Mouse (Mus musculus) embryo, embryonic 11 days (tissue): ENCODE results near the gene Samd1.
"Not testable (repeated sequence)": the region's sequence is repeated elsewhere in the genome, so short reads cannot be mapped to it uniquely, and the experiment has no call there.

ENCODE experiments used
- DNase-seq: peaks from one replicate; pipeline ENCODE4 v3.0.0-alpha.2; 2015

Gene Samd1

GRCm38 (mm10) chr8:83989243-83989642 lies 8.2 kb upstream of the Samd1 start:
- DNase-seq = no peak

DNA sequence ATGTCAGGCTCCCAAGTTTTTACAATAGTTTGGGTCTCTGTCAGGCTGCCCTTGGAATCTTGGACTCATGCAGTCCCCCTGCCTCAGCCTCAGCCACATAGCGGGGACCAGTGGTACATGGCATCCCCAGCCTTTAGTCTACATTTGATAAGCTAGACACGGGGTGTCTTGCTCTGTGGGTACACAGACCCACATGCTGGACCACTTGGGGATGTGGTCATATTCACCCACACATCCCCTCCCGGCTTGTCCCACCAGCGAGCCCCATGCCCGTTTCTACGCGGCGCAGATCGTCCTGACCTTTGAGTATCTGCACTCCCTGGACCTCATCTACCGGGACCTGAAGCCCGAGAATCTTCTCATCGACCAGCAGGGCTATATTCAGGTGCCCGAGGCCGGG lies 7.3 kb upstream of the Samd1 start:
- no peak for DNase-seq

GRCm38 (mm10) chr8:83992488-83992887 lies 5.0 kb upstream of the Samd1 start:
- DNase-seq = no peak

- DNase-seq = no peak
Measured at GRCm38 (mm10) chr8:83994030-83994429, 3.4 kb upstream of the Samd1 start.

- no peak for DNase-seq
Measured at GRCm38 (mm10) chr8:83995973-83996372, 1.5 kb upstream of the Samd1 start.

GRCm38 (mm10) chr8:83996567-83997505 lies 636 bp upstream of the Samd1 start:
- peak; percentile 95 for DNase-seq

DNA sequence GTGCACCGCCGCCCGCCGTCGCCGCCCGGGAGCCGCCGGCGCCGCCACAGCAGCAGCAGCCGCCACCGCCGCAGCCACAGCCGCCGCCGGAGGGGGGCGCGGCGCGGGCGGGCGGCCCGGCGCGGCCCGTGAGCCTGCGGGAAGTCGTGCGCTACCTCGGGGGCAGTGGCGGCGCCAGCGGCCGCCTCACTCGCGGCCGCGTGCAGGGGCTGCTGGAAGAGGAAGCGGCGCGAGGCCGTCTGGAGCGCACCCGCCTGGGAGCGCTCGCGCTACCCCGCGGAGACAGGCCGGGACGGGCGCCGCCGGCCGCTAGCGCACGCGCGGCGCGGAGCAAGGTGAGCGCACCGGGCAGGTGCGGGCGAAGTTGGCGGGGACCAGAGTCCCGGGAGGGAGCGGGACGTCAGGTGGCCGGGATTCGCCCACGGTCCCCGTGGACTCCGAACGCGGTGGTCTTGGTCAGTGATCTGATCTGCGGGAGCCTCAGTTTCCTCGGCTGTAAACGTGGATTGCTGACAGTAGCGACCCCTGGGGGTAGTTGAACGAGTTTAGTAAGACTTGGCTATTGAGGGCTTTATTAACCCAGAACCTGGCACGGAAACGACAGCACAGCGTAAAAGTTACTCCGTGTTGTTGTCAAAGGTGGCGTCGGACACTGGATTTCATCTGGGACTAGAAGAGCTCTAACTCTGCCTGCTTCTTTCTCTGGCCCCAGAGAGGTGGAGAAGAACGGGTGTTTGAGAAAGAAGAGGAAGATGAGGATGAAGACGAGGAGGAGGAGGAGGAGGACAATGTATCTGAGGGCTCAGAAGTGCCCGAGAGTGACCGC lies 972 bp downstream of the Samd1 start:
- DNase-seq = peak; percentile 85

- no peak for DNase-seq
Measured at GRCm38 (mm10) chr8:83999057-83999705, 1.7 kb downstream of the Samd1 start.

DNA sequence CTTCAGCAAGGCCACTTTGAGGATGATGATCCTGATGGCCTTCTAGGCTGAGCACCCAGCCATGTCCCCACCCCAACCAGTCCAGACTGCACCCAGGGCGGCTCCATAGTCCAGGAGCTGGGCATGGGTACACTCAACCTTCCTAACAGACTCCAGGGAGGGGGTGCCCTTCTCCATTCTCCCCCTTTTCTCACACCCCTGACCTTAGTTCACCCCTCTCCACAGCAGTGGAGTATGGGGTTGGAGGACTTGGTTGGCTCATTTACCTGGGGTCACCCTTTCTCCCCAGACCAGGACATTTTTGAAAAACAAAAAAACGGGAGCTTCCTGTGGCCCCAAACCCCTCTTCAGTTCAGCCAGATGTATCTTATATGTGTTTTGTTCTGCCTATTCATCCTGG lies 2.4 kb downstream of the Samd1 start:
- no peak for DNase-seq

GRCm38 (mm10) chr8:84001281-84002000 lies 4.0 kb downstream of the Samd1 start, which contains the start of gene 1700067K01Rik:
1700067K01Rik (plus strand) TSS chr8:84001502.
- no peak for DNase-seq

GRCm38 (mm10) chr8:84002957-84003611 lies 5.6 kb downstream of the Samd1 start:
- DNase-seq = no peak

- DNase-seq = no peak
Measured at GRCm38 (mm10) chr8:84003612-84004246, 6.3 kb downstream of the Samd1 start.

DNA sequence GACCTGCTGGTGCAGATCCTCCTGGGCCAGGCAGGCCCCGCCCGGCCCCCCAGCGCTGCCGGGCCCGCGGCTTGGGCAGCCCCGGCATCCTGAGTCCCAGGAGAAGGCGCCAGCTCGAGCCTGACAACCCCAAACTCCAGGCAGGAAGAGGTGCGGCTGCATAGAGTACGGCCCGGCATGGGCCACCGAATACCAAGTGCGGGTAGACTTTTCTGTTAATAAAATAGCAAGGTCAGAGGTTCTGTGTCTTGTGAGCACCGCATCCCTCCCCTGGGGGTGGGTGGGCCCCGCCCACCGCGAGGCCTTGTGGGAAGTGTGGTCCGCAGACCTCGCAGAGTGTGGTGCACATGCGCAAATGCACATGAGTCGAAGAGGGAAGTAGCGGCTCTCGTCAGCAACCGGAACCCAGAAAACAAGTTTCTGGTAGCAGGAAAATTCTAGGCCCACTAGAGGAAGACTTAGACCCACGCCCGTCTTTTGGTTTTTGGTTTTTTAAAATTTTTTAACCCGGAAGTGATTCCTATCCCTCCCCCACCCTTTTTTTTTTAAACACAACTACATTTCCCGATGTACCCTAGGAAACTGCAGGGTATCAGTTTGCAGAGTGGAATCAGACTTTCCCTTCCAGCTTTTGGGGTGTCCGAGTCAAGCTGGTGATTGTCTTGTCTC lies 7.2 kb downstream of the Samd1 start:
- DNase-seq = peak; percentile 97

DNA sequence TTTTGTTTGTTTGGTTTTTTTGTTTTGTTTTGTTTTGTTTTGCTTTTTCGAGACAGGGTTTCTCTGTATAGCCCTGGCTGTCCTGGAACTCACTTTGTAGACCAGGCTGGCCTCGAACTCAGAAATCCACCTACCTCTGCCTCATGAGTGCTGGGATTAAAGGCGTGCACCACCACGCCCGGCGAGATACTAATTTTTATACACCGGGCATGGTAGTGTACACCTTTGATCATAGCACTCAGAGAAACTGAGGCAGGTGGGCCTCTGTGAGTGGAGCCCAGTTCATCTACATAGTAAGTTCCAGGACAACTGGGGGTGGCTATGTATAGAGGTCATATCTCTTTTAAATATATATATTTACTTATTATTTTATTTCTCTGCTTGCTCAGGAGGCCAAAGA lies 8.0 kb downstream of the Samd1 start:
- not testable (repeated sequence) for DNase-seq

DNA sequence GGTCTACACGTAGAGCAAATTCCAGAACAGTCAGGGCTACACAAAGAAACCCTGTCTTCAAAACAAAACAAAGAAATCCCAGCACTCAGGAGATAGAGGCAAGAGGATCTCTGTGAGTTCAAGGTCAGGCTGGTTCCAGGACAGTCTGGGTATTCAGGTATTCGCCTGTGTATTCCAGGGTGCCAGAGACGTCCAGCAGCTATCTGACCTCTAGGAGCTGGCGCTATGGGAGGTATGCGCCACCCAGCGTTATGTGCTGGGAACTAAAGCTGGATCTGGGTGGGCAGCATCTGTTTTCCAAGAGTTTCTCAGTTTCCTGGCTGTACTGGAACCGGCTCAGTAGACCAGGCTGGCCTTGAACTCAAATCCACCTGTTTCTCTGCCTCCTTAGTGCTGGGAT lies 10.9 kb downstream of the Samd1 start:
- DNase-seq = peak; percentile 57

DNA sequence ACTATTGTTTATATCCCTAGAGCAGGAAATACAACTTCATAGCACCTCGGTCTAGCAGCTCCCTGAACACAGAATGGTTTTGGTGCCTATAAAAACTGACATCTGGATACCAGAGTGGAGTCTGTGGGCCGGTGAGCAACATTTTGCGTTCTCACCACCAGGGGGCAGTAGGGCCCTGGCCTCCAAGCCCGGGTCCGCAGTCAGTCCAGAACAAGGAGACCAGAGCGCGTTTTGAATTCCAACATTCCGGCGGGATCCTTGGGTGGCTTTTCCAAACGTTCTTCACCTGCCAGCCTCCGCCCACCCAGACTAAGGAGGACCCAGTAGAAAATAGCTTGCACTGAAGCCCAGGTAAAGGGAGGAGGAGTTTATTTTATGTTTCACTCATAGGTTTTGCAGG lies 12.4 kb downstream of the Samd1 start:
- DNase-seq = peak; percentile 91

- peak; percentile 90 for DNase-seq
Measured at GRCm38 (mm10) chr8:84010625-84011611, 13.4 kb downstream of the Samd1 start.

DNA sequence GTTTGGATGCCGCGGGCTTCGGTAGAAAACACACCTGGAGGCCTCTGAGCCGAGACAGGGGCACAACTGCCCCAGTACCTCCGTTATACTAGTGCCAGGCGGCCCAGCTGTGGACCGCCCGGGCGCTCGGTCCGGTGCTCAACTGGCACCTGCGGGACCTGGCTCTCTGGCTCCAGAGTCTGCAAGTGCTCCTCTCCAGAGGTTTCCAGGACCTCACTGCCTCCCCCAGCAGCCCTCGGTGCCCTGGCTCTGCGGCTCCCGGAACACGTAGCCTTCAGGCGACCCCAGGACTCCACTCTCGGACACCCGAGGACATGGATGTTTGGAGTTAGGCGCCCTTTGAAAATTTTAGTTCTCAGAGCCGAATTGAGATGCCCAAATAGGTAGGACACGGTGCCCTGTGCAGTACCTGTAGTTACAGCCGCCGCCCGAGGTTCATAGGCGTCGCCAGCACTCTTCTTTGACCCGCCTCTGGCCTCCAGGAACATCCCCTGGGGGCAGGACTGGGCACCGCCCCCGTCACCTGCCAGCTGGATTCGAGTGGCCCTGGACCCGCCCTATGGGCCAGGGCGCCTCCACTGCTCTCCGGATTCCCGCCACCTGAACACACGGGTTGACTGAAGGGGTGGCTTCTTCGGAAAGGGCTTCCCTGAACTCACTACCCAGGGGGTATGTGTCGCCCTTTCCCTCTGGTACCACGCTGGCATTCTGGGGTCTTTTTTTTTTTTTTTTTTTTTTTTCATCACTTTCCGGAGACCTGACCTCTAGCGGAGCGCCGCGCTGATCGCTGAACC lies 14.4 kb downstream of the Samd1 start, which contains the start of gene 2210011C24Rik:
TSS of gene 2210011C24Rik (minus strand) at position 467 of the 794 bp plus-strand sequence.
- no peak for DNase-seq
